Mouse (Mus musculus) G1E (cell line): ENCODE measurements around the gene Efs.

ENCODE experiments used
- CTCF ChIP-seq: IDR thresholded peaks from 2 replicates; pipeline ENCODE4 v1.5.1; 2012; ENCODE audit warnings: low read depth, low read length, inconsistent platforms, mixed read lengths
- POLR2AphosphoS5 ChIP-seq: IDR thresholded peaks from 2 replicates; pipeline ENCODE4 v1.6.1; 2012; ENCODE audit warnings: low read depth, low read length, inconsistent platforms; ENCODE audit not compliant: insufficient replicate concordance

DNA sequence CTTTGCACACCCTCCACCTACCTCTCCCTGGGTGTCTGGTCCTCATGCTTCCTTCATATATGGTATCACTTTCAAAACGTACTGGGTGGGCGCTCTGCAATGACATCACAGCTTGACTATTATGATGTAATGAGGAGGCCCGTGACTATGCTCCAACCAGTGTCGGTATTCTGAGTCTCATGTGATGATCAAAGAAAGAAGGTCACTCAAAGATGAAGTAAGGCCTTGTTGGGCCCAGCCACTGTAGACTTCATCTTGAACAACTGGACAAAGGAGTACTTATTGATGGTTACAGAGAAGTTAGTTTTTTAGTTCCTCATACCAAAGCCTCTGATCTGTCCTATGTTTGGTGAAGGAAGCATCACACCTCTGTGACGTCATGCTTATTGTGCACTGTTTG is 55.1 kb downstream of the Efs start, which contains the start of gene Homez:
- TF ChIP-seq POLR2AphosphoS5: no peak
- TF ChIP-seq CTCF: no peak
